ENCODE assay signal across 11 mouse cellular contexts in genomic region chr19:31662802-31663201, GRCm38 (mm10).
DNase-seq lines count a peak whose midpoint lies in the region; ATAC-seq and TF ChIP-seq lines count a peak whose summit lies in the region.
"Had no signal": no experiment of that assay in that cellular context is flagged by ENCODE, and none has a peak within 500 bp of the region (broad histone marks: within the 10 kb centered on the region; RNA-seq: fewer than 3 reads in every experiment).

No protein-coding gene starts in this region.

- DNase-seq in forebrain, embryonic 11.5 days (ENCODE audit: low spot score): no peak
- DNase-seq in midbrain, embryonic 10.5 days (ENCODE audit: low spot score): no peak
- peak; percentile 43 to 46 for DNase-seq in layer of hippocampus, adult 2 months (ENCODE audit: low spot score in 2 of 2)
- DNase-seq in cerebellum, adult 9-11 months: no peak
- no peak for DNase-seq in adrenal gland, postnatal 36 days
- DNase-seq: gastrocnemius, postnatal 25 days; kidney, adult 8-10 months; liver, embryonic 13.5 days had no signal

- H3K9me3 ChIP-seq in forebrain, embryonic 13.5 days (replicated peaks): no peaks in the 10 kb centered on the region
- H3K9me3 ChIP-seq in forebrain, embryonic 11.5 days (ENCODE audit: control insufficient read depth, low read length): no peaks in the 10 kb centered on the region
- no peaks in the 10 kb centered on the region for H3K9me3 ChIP-seq in midbrain, embryonic 13.5 days
- H3K9me3 ChIP-seq in midbrain, embryonic 10.5 days (replicated peaks): no peaks in the 10 kb centered on the region
- H3K9me3 ChIP-seq in stomach, embryonic 14.5 days (ENCODE audit: control insufficient read depth, low read depth, low read length): no peaks in the 10 kb centered on the region
- H3K9me3 ChIP-seq: liver, embryonic 13.5 days had no signal

- peaks cover 16% of the 10 kb centered on the region for H3K4me1 ChIP-seq in forebrain, embryonic 13.5 days
- no peaks in the 10 kb centered on the region; the same call in 1 of the 2 replicates for H3K4me1 ChIP-seq in forebrain, embryonic 11.5 days (replicated peaks; ENCODE audit: control insufficient read depth, insufficient read depth, low read length)
- H3K4me1 ChIP-seq in midbrain, embryonic 13.5 days (replicated peaks): peaks cover 20% of the 10 kb centered on the region
- peaks cover 28% of the 10 kb centered on the region for H3K4me1 ChIP-seq in midbrain, embryonic 10.5 days
- peaks cover 6% of the 10 kb centered on the region; the same call in 1 of the 2 replicates for H3K4me1 ChIP-seq in stomach, embryonic 14.5 days (ENCODE audit: control insufficient read depth, insufficient read depth, low read length)

- no peak overlapping the region for H3K4me3 ChIP-seq in forebrain, embryonic 13.5 days
- H3K4me3 ChIP-seq in forebrain, embryonic 11.5 days (ENCODE audit: low read depth, low read length): no peak overlapping the region
- H3K4me3 ChIP-seq in midbrain, embryonic 13.5 days (replicated peaks): peak overlapping the region; percentile 71
- no peak overlapping the region for H3K4me3 ChIP-seq in midbrain, embryonic 10.5 days
- H3K4me3 ChIP-seq in layer of hippocampus, adult 2 months: peak overlapping the region; percentile 69
- H3K4me3 ChIP-seq in stomach, embryonic 14.5 days (ENCODE audit: low read depth, low read length): peak overlapping the region; percentile 63

- H3K4me2 ChIP-seq in forebrain, embryonic 13.5 days: peak overlapping the region; percentile 8; the same call in 1 of the 2 replicates
- H3K4me2 ChIP-seq in forebrain, embryonic 11.5 days (ENCODE audit: low read depth, low read length, severe bottlenecking): no peak overlapping the region
- peak overlapping the region; percentile 95 for H3K4me2 ChIP-seq in midbrain, embryonic 13.5 days (replicated peaks)
- H3K4me2 ChIP-seq in stomach, embryonic 14.5 days (replicated peaks; ENCODE audit: low read depth, low read length): peak overlapping the region; percentile 92

- ATAC-seq in forebrain, embryonic 13.5 days: no peak
- ATAC-seq in forebrain, embryonic 11.5 days (replicated peaks; ENCODE audit: low FRiP score): no peak
- ATAC-seq in midbrain, embryonic 13.5 days: no peak
- no peak for ATAC-seq in stomach, embryonic 14.5 days (ENCODE audit: insufficient number of reproducible peaks, insufficient read depth, low FRiP score, low read depth)

- no peaks in the 10 kb centered on the region for H3K36me3 ChIP-seq in forebrain, embryonic 13.5 days (ENCODE audit: poor library complexity, severe bottlenecking)
- H3K36me3 ChIP-seq in forebrain, embryonic 11.5 days (ENCODE audit: control insufficient read depth, insufficient read depth, low read length): no peaks in the 10 kb centered on the region
- H3K36me3 ChIP-seq in midbrain, embryonic 13.5 days: no peaks in the 10 kb centered on the region
- H3K36me3 ChIP-seq in midbrain, embryonic 10.5 days: no peaks in the 10 kb centered on the region
- no peaks in the 10 kb centered on the region for H3K36me3 ChIP-seq in stomach, embryonic 14.5 days (ENCODE audit: control insufficient read depth, insufficient read depth, low read length)
- H3K36me3 ChIP-seq: liver, embryonic 13.5 days had no signal

- no peak overlapping the region for H3K27ac ChIP-seq in forebrain, embryonic 13.5 days
- no peak overlapping the region for H3K27ac ChIP-seq in forebrain, embryonic 11.5 days (ENCODE audit: low read depth, low read length)
- H3K27ac ChIP-seq in midbrain, embryonic 13.5 days: no peak overlapping the region
- H3K27ac ChIP-seq in midbrain, embryonic 10.5 days (replicated peaks): no peak overlapping the region
- peak overlapping the region; percentile 96 for H3K27ac ChIP-seq in layer of hippocampus, adult 2 months
- H3K27ac ChIP-seq in stomach, embryonic 14.5 days (ENCODE audit: low read length): no peak overlapping the region
- H3K27ac ChIP-seq: liver, embryonic 13.5 days had no signal

- H3K9ac ChIP-seq in forebrain, embryonic 13.5 days: no peak overlapping the region
- no peak overlapping the region for H3K9ac ChIP-seq in forebrain, embryonic 11.5 days (ENCODE audit: low read length)
- no peak overlapping the region; the same call in 1 of the 2 replicates for H3K9ac ChIP-seq in midbrain, embryonic 13.5 days (replicated peaks)
- no peak overlapping the region for H3K9ac ChIP-seq in stomach, embryonic 14.5 days (replicated peaks; ENCODE audit: low read depth, low read length)
- H3K9ac ChIP-seq: liver, embryonic 13.5 days had no signal

- no peak for TF ChIP-seq CTCF in layer of hippocampus, adult 2 months (conservative IDR thresholded peaks at IDR 0.05)

- WGBS in forebrain, embryonic 13.5 days: 56% methylated on average over 2 of the region's 2 CpGs
- WGBS in forebrain, embryonic 11.5 days: 63% methylated on average over 2 of the region's 2 CpGs
- 60% methylated on average over 2 of the region's 2 CpGs for WGBS in midbrain, embryonic 13.5 days
- 78% methylated on average over 2 of the region's 2 CpGs for WGBS in midbrain, embryonic 10.5 days
- WGBS in stomach, embryonic 14.5 days: 56% methylated on average over 2 of the region's 2 CpGs

- peaks cover 9% of the 10 kb centered on the region; the same call in 1 of the 2 replicates for H3K27me3 ChIP-seq in forebrain, embryonic 13.5 days
- no peaks in the 10 kb centered on the region for H3K27me3 ChIP-seq in forebrain, embryonic 11.5 days (ENCODE audit: control insufficient read depth, insufficient read depth, low read length)
- H3K27me3 ChIP-seq in midbrain, embryonic 13.5 days: peaks cover 14% of the 10 kb centered on the region
- peaks cover 26% of the 10 kb centered on the region for H3K27me3 ChIP-seq in midbrain, embryonic 10.5 days (ENCODE audit: low read depth, poor library complexity, severe bottlenecking)
- no peaks in the 10 kb centered on the region for H3K27me3 ChIP-seq in stomach, embryonic 14.5 days (ENCODE audit: control insufficient read depth, insufficient read depth, low read length)

Comparison
In these comparisons a context has a peak if more than half of its experiments do, and no peak if none do; other contexts are left out.
1. H3K4me3 ChIP-seq: peak in midbrain, embryonic 13.5 days (single experiment), layer of hippocampus, adult 2 months (single experiment) and stomach, embryonic 14.5 days (single experiment); none in forebrain, embryonic 13.5 days (single experiment), forebrain, embryonic 11.5 days (single experiment) and midbrain, embryonic 10.5 days (single experiment).
2. DNase-seq: peak in layer of hippocampus, adult 2 months (2 of 2); none in forebrain, embryonic 11.5 days (single experiment), midbrain, embryonic 10.5 days (single experiment), cerebellum, adult 9-11 months (single experiment) and adrenal gland, postnatal 36 days (0 of 2).